Mouse (Mus musculus) cerebellum, postnatal 36 days (tissue): ENCODE results near the gene Gpatch8.

Source experiments
- DNase-seq, 2 experiments: peaks; one replicate each; pipeline ENCODE4 v3.0.0; 2021 to 2022; ENCODE audit warnings: mixed read lengths in 2 of 2

Gpatch8 gene

GRCm38 (mm10) chr11:102447497-102447896 lies 108.7 kb downstream of the Gpatch8 start, which contains the start of gene Fam171a2:
TSS of gene Fam171a2 (minus strand) at chr11:102447682.
- DNase-seq: peak; percentile 85 to 88

DNA sequence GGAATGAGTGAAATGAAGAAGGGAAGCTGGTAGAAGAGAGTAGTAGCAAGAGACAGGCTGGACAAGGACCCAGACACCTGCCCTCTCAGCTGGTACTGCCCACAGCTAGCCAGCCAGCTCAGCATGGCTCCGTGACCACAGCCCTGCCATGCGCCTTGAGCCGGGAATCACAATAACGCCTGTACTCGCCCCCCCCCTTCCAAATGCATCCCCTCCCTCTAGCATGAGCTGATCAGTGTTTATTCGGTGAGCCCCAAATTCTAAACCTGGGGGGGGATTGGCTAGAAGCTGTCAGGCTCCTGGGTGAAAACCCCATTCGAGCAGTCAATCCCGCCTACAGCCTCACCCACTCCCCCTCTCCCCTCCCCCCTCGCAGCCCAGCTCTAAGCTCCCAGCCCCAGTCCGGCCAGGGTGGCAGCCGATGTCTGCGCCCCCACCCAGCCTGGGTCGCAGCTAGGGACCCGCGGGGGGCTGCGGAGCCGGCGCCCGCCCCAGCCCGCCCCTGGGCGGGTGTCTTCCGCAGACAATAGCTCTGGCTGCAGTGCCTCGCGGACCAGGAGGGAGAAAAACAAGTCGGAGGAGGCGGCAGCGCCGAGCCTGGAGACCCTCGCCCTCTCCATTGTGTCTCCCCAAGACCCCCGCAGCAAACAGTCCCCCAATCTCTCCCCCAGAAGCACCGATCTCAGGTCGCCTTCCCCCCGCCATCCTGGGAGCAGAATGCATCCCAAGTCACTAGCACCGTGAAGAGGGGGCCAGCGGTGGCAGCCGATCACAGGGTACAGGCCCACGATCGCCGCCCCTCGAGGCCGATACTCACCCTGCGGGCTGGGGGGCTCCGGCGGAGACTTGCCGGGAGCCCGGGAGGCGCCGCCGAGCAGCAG lies 109.4 kb downstream of the Gpatch8 start:
- DNase-seq: peak; percentile 64 to 71

DNA sequence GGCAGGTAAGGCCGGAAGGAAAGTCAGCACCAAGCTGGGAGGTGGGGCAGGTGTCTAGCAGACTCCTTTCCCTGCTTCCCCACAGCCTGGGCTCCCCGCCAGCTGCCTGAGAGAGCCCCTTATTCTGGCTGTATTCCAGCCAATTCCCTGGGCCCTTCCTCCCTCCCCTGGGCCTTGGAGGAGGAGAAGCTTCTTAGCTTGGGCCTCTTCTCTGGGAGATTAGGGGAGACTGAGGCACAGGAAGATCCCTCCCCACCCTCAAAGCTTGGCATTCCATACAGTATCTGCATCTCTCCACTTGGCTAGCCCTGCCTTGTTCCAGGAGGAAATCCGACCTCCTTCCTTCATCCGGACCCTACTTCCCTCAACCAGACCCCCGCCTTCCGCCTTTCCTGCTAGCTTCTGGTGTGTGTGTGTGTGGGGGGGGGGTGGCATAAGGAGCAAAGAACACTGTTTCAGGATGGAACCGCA lies 110.3 kb downstream of the Gpatch8 start:
- DNase-seq: peak; percentile 32 to 50

DNA sequence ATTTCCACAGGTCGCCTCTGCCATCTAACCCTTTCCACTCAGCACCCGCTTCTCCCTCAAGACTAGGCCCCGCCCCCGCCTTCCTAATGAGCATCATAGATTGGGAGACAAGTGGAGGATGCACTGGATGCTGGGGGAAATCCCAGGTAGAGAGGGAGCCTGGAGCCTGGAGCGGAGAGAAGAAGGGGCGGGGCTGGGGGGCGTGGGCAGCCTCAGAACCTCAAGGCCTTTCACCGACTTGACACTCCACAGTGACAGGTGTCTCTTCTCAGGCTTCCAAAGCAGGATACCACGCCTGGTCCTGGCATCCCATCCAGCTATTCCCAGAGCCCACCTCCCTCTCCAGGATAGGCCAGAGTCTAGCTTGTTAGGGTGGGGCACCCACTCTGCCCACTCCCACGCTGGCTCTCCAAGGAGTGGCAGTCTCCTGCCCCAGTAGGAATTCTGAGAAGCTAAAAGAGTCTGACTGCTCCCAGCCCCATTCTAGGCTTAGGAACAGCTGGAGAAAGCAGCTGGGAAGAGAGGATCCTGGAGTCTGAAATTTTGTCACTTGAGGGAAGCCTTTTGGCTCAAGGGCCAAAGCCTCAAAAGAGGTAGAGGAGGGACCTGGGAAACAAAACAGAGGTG lies 110.8 kb downstream of the Gpatch8 start:
- DNase-seq: peak in 1 of 2 experiments; percentile 29

DNA sequence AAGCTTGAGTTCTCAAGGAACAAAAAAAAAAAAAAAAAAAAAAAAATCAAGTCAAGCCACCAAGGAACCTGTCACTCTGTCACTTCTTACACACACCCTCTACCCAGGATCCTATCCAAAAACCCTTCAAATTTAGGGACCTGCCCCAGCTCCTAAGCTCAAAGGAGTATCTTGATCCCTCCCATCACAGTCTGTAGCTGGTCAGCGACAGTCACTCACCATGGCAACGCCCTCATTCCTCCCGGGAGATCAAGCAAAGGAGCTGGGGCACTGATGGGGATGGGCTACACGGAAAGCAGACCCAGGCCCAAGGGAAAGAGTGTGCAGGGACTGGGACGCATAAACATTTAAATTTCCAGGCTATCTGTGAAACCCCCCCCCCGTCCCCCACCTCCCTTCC lies 111.4 kb downstream of the Gpatch8 start:
- DNase-seq: no peak

GRCm38 (mm10) chr11:102444321-102444720 lies 111.9 kb downstream of the Gpatch8 start:
- DNase-seq: no peak

- no peak for DNase-seq
Measured at GRCm38 (mm10) chr11:102443740-102444139, 112.5 kb downstream of the Gpatch8 start.

- DNase-seq: no peak
Measured at GRCm38 (mm10) chr11:102442089-102442488, 114.1 kb downstream of the Gpatch8 start.

DNA sequence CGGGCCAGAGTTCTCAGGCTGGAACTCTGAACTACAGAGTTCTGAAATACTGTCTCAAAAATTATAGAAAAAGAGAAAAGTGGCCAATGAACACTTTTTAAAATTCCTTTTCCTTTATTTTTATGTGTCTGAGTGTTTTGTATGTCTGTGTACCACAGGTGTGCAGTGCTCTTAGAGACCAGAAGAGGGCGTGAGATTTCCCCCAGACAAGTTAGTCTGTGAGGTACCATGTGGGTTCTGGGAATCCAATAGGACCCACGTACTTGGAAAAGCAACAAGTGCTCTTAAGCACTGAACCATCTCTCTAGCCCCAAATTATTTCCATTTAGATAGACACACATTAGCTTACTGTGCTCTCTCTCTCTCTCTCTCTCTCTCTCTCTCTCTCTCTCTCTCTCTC lies 114.8 kb downstream of the Gpatch8 start:
- DNase-seq: no peak

DNA sequence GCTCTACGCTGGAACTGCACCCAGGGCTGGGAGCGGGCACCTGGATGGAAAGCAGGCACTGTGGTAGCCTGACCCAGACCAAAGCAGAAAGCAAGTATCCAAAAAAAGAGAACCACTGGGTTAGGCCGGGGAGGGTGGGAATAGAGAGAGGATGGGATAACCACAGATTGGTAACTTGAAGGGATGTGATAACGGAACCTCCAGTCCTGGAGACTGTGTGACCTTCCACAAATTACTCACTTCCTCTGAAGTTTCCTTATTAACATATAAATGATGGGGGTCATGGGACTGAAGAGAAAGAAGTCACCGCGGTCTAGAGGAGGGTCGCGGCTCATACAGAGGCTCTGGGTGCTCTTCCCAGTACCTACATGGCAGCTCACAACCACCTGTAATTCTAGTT lies 115.9 kb downstream of the Gpatch8 start:
- DNase-seq: no peak

DNA sequence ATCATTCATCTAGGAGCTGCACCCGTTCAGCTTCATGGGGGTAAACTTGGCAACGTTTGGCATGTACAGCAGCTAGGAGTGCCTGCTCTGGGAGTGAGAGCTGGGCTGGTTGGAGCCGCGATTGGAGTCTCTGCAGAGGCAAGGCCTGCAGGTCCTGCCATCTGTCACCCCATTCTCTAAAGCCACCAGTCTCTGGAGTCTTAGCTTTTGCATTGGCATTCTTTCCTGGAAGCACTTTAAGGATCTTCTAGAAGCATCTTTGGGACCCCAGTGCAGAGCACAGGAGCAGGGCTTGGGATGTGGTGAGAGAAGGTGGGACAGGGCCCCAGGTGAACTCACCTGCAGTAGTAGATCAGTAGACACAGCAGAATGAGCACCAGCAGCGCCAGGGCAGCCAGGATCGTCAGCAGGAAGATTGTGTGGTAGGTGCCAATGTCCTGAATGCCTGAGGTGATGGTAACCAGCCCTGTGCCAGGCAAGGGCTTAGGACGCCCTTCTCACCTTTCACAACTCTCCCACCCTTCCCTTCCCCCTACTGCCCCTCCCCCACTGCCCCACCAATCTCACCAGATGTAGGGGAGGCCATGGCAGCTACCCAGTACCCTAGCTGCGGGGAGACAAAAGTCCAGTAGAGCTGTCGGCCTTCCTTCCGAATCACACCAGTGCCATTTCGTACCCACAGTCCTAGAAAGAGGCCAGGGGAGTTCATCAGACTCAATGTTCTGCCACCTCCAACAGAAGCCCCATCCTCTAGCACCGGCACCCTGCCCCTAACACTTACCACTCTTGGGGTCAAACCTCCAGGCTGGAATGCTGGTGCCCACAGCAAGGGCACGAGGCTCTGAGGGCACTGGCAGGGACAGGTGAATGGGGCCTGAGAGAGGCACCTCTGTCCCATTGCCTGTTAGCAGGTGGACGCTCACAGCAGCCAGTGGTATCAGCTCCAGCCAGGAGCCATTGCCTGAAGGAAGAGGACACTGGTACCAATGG lies 116.8 kb downstream of the Gpatch8 start:
- DNase-seq: peak; percentile 67 to 74

GRCm38 (mm10) chr11:102438212-102439092 lies 117.7 kb downstream of the Gpatch8 start:
- DNase-seq: peak; percentile 86 to 87

- DNase-seq: peak; percentile 51 to 58
Measured at GRCm38 (mm10) chr11:102437120-102438061, 118.8 kb downstream of the Gpatch8 start.

- DNase-seq: no peak
Measured at GRCm38 (mm10) chr11:102436471-102436790, 119.8 kb downstream of the Gpatch8 start.

DNA sequence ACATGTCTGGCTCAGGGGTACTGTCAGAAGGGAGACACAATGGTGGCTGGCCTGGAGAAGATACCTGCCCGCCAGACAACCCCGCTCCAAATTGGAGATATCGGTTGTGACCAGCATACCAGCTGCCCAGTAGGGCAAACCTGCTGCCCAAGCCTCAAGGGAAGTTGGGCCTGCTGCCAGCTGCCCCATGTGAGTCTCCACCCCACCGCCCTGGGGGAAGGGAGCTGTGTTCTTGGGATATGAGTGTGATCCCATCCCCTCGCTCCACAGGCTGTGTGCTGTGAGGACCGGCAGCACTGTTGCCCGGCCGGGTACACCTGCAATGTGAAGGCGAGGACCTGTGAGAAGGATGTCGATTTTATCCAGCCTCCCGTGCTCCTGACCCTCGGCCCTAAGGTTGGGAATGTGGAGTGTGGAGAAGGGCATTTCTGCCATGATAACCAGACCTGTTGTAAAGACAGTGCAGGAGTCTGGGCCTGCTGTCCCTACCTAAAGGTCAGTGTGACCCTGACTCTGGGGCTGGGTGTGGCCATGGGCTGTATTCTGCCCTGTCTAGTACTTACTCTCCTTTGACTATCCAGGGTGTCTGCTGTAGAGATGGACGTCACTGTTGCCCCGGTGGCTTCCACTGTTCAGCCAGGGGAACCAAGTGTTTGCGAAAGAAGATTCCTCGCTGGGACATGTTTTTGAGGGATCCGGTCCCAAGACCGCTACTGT lies 120.3 kb downstream of the Gpatch8 start:
- DNase-seq: peak; percentile 33 to 46

DNA sequence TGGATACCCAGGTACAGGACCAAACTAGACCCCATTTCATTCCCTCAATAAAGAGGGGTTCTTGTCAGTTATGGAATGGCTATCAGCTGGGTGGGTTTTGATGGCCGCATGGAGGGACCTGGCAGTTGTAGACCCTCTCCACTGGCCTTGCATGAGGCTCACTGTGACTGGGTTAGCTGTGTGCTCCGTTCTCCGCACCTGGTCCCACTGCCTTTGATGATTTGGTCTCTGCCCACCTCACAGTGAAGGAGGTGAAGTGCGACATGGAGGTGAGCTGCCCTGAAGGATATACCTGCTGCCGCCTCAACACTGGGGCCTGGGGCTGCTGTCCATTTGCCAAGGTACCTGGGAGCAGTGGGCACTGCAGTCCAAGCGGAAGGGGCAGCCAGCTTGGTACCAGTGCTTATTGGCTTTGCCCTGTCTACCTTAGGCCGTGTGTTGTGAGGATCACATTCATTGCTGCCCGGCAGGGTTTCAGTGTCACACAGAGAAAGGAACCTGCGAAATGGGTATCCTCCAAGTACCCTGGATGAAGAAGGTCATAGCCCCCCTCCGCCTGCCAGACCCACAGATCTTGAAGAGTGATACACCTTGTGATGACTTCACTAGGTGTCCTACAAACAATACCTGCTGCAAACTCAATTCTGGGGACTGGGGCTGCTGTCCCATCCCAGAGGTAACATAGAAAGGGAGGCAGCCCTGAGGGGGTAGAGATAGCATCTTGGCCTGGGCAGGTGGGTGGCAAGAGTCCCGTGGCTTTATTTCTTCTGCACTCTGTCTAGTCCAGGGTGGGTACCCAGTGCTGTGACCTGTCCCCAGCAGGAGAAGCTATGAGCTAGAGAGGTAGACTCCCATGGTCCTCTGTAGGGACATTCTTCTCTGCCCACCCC lies 121.1 kb downstream of the Gpatch8 start:
- DNase-seq: no peak

DNA sequence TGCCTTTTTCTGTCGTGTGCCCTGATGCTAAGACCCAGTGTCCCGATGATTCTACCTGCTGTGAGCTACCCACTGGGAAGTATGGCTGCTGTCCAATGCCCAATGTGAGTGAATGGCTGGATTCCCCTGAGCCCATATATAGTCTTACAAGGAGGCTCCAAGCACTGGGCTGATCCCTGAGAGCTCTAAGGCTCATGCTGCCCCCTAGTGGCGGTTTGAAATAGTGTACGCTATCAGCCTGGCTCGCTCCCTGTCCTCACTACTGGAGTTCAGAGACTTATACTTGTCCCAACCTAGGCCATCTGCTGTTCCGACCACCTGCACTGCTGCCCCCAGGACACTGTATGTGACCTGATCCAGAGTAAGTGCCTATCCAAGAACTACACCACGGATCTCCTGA lies 121.8 kb downstream of the Gpatch8 start:
- DNase-seq: peak; percentile 90 to 95

GRCm38 (mm10) chr11:102433866-102434265 lies 122.3 kb downstream of the Gpatch8 start:
- no peak for DNase-seq

DNA sequence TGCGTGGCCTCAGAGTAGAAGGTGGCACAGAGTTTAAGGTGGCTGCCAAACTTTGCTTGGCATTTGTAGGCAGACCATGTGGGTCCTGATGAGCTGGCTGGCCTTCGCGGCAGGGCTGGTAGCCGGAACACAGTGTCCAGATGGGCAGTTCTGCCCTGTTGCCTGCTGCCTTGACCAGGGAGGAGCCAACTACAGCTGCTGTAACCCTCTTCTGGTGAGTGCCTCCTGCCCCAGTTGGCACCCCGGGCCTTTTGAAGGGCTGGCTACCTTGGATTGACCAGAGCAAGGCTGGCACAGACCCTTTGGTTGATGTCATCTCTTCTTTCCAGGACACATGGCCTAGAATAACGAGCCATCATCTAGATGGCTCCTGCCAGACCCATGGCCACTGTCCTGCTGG lies 123.3 kb downstream of the Gpatch8 start:
- DNase-seq: peak; percentile 71 to 76
